Mouse (Mus musculus) intestine, embryonic 14.5 days (tissue): ENCODE measurements around the gene Dennd1a. TPM values are rescaled to one million over a fixed set of nuclear protein-coding genes. Genes with fewer than 3 reads are reported as not detected.

Experiments used
- ATAC-seq: fragments of 200-750 bp; cut with Nextera tagmentation; replicated peaks from 2 replicates; pipeline ENCODE4 v1.8.0; 2017; ENCODE audit warnings: low read depth, moderate number of reproducible peaks, moderate TSS enrichment, moderate library complexity; ENCODE audit not compliant: low FRiP score, low TSS enrichment
- DNase-seq: peaks from one replicate; pipeline ENCODE4 v3.0.0-alpha.2; 2018; ENCODE audit warnings: low spot score
- H3K27ac ChIP-seq: fragments of 300-500 bp; sonication (generic); 2 replicates; pipeline ENCODE4 v1.5.1; 2014; ENCODE audit warnings: low read depth, mild to moderate bottlenecking, control low read depth
- H3K27me3 ChIP-seq: fragments of 300-500 bp; sonication (generic); replicated peaks from 2 replicates; pipeline ENCODE4 v1.6.1; 2014; ENCODE audit warnings: low read length, control low read depth; ENCODE audit not compliant: control insufficient read depth, insufficient read depth
- H3K36me3 ChIP-seq: fragments of 300-500 bp; sonication (generic); 2 replicates; pipeline ENCODE4 v1.6.1; 2014; ENCODE audit warnings: low read length, control low read depth; ENCODE audit not compliant: control insufficient read depth, insufficient read depth
- H3K4me1 ChIP-seq: fragments of 300-500 bp; sonication (generic); replicated peaks from 2 replicates; pipeline ENCODE4 v1.6.1; 2014; ENCODE audit warnings: low read length, control low read depth, mixed read lengths; ENCODE audit not compliant: control insufficient read depth, insufficient read depth
- H3K4me2 ChIP-seq: fragments of 300-500 bp; sonication (generic); 2 replicates; pipeline ENCODE4 v1.6.1; 2014; ENCODE audit warnings: low read length
- H3K4me3 ChIP-seq: fragments of 300-500 bp; sonication (generic); 2 replicates; pipeline ENCODE4 v1.5.1; 2014; ENCODE audit warnings: low read depth, low read length, control low read depth, mixed read lengths
- H3K9ac ChIP-seq: fragments of 300-500 bp; sonication (generic); 2 replicates; pipeline ENCODE4 v1.6.1; 2014; ENCODE audit warnings: mild to moderate bottlenecking, low read length
- H3K9me3 ChIP-seq: fragments of 300-500 bp; sonication (generic); 2 replicates; pipeline ENCODE4 v1.6.1; 2016; ENCODE audit warnings: low read length, control low read depth; ENCODE audit not compliant: control insufficient read depth
- WGBS: fragments of 180-500 bp; shearing (Covaris S2); extraction: QIAGEN DNeasy Blood & Tissue Kit; methylation state at CpG from one replicate; pipeline ENCODE4 v1.1.7; 2014; 5-methylcytosine and 5-hydroxymethylcytosine counted together
- polyA plus RNA-seq: library from polyadenylated mRNA; unstranded; fragments of >200 nt; fragmentation: Nextera tagmentation; extraction: Ambion mirVana; gene quantifications from 2 replicates; pipeline ENCODE4 v1.2.1, GENCODE M21; 2014

Dennd1a gene
- polyA plus RNA-seq, 1 experiment from 2014 or later = 11.6 TPM

- Histone ChIP-seq H3K36me3 (no peaks in the 10 kb centered on the region), H3K4me1 (no peaks in the 10 kb centered on the region), H3K4me2 (no peak overlapping the region), H3K27me3 (no peaks in the 10 kb centered on the region), H3K9me3 (no peaks in the 10 kb centered on the region), H3K4me3 (no peak overlapping the region), H3K9ac (no peak overlapping the region), H3K27ac (no peak overlapping the region)
- no peak for ATAC-seq
- WGBS = 73% methylated on average over 1 of the region's 1 CpGs
- DNase-seq = no peak
Measured at GRCm38 (mm10) chr2:38132233-38132822, 154.9 kb downstream of the Dennd1a start.

- no peak overlapping the region for H3K4me3 ChIP-seq
- 63% methylated on average over 1 of the region's 1 CpGs for WGBS
- no peak for ATAC-seq
- H3K36me3 ChIP-seq = no peaks in the 10 kb centered on the region
- peaks cover 4% of the 10 kb centered on the region for H3K4me1 ChIP-seq
- no peak overlapping the region for H3K27ac ChIP-seq
- no peak overlapping the region for H3K4me2 ChIP-seq
- DNase-seq = no peak
- no peaks in the 10 kb centered on the region for H3K27me3 ChIP-seq
- H3K9me3 ChIP-seq = no peaks in the 10 kb centered on the region
- H3K9ac ChIP-seq = no peak overlapping the region
Measured at GRCm38 (mm10) chr2:38131538-38131937, 155.7 kb downstream of the Dennd1a start.

GRCm38 (mm10) chr2:38129961-38130802 lies 157.0 kb downstream of the Dennd1a start:
- 69% methylated on average over 6 of the region's 6 CpGs for WGBS
- H3K27ac ChIP-seq = no peak overlapping the region
- no peak overlapping the region for H3K4me2 ChIP-seq
- H3K4me1 ChIP-seq = peaks cover 4% of the 10 kb centered on the region
- no peak overlapping the region for H3K4me3 ChIP-seq
- no peak overlapping the region for H3K9ac ChIP-seq
- no peaks in the 10 kb centered on the region for H3K36me3 ChIP-seq
- ATAC-seq (no peak), DNase-seq (no peak)
- H3K27me3 ChIP-seq = no peaks in the 10 kb centered on the region
- no peaks in the 10 kb centered on the region for H3K9me3 ChIP-seq

GRCm38 (mm10) chr2:38126383-38126732 lies 160.8 kb downstream of the Dennd1a start:
- ATAC-seq = no peak
- 23% methylated on average over 3 of the region's 3 CpGs for WGBS
- H3K36me3 ChIP-seq = no peaks in the 10 kb centered on the region

GRCm38 (mm10) chr2:38125671-38126382 lies 161.4 kb downstream of the Dennd1a start:
- Histone ChIP-seq H3K4me2 (no peak overlapping the region), H3K4me3 (no peak overlapping the region), H3K27me3 (no peaks in the 10 kb centered on the region), H3K9ac (no peak overlapping the region), H3K27ac (no peak overlapping the region), H3K9me3 (no peaks in the 10 kb centered on the region), H3K36me3 (no peaks in the 10 kb centered on the region), H3K4me1 (peaks cover 4% of the 10 kb centered on the region)
- DNase-seq (no peak), ATAC-seq (no peak)
- 41% methylated on average over 5 of the region's 5 CpGs for WGBS

More at GRCm38 (mm10) chr2:38126383-38126732, 160.8 kb downstream of the Dennd1a start:
- Histone ChIP-seq H3K27ac (no peak overlapping the region), H3K9ac (no peak overlapping the region), H3K9me3 (no peaks in the 10 kb centered on the region), H3K27me3 (no peaks in the 10 kb centered on the region), H3K4me3 (no peak overlapping the region), H3K4me1 (peaks cover 4% of the 10 kb centered on the region), H3K4me2 (no peak overlapping the region)
- DNase-seq = no peak

GRCm38 (mm10) chr2:38124727-38125126 lies 162.5 kb downstream of the Dennd1a start:
- Histone ChIP-seq H3K36me3 (no peaks in the 10 kb centered on the region), H3K27me3 (no peaks in the 10 kb centered on the region), H3K4me2 (no peak overlapping the region), H3K27ac (no peak overlapping the region), H3K4me3 (no peak overlapping the region), H3K9ac (no peak overlapping the region), H3K4me1 (peaks cover 4% of the 10 kb centered on the region), H3K9me3 (no peaks in the 10 kb centered on the region)
- 89% methylated on average over 1 of the region's 1 CpGs for WGBS
- ATAC-seq = no peak
- DNase-seq = no peak

GRCm38 (mm10) chr2:38115000-38115399 lies 172.2 kb downstream of the Dennd1a start:
- Histone ChIP-seq H3K4me2 (no peak overlapping the region), H3K27ac (no peak overlapping the region), H3K9ac (no peak overlapping the region), H3K27me3 (no peaks in the 10 kb centered on the region), H3K4me1 (peaks cover 2% of the 10 kb centered on the region; the same call in 1 of the 2 replicates), H3K9me3 (no peaks in the 10 kb centered on the region), H3K4me3 (no peak overlapping the region), H3K36me3 (no peaks in the 10 kb centered on the region)
- ATAC-seq (no peak), DNase-seq (no peak)
- WGBS = 73% methylated on average over 2 of the region's 2 CpGs

GRCm38 (mm10) chr2:38111655-38112351 lies 175.4 kb downstream of the Dennd1a start:
- Histone ChIP-seq H3K27ac (no peak overlapping the region), H3K4me1 (peaks cover 2% of the 10 kb centered on the region; the same call in 1 of the 2 replicates), H3K27me3 (no peaks in the 10 kb centered on the region), H3K9me3 (no peaks in the 10 kb centered on the region), H3K4me2 (no peak overlapping the region), H3K9ac (no peak overlapping the region), H3K4me3 (no peak overlapping the region), H3K36me3 (no peaks in the 10 kb centered on the region)
- no peak for ATAC-seq
- no peak for DNase-seq
- 66% methylated on average over 5 of the region's 5 CpGs for WGBS
